Mouse (Mus musculus): ENCODE measurements around the gene Cxcr3.

Gene Cxcr3

DNA sequence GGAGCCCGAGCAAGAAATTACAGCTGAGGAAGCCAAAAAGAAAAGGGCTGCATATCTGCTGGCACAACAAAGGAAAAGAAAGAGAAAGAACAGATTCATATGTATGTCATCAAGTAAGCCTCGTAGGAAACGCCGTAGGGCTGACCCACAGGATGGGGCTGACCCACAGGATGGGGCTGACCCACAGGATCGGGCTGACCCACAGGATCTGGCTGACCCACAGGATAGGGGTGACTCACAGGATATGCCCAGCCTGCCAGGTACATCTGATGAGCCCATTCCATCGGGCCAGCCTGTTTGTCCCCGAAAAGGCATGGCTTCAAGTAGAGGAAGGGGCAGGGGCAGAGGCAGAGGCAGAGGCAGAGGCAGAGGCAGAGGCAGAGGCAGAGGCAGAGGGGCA, 29.0 kb downstream of the Cxcr3 start:
- no peak for TF ChIP-seq GATA4 (IDR thresholded peaks at IDR 0.05; ENCODE audit: insufficient replicate concordance, low read length)

DNA sequence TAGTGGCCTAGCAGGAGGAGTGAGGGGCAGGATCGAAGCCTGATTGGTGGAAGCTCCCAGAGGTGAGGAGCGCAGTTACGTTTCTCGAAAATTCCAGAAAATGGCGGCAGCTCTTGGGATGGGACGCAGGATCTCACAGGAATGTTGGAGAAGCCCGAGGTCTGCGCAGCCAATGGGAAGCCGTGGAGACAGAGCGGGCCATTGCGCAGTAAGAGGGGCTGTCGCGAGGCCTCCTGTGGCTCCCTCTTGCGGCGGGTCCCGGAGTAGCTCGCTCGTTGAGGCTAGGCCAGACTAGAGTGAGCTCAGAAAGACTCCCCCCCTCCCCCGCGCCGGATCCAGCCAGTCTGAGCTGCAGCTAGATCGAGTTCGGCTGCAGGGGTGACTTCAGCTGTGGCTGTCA, 35.8 kb downstream of the Cxcr3 start:
- no peak for TF ChIP-seq GATA4 (IDR thresholded peaks at IDR 0.05; ENCODE audit: insufficient replicate concordance, low read length)

GRCm38 (mm10) chrX:101697537-101697936, 36.5 kb downstream of the Cxcr3 start:
- no peak for TF ChIP-seq GATA4 (IDR thresholded peaks at IDR 0.05; ENCODE audit: insufficient replicate concordance, low read length)

DNA sequence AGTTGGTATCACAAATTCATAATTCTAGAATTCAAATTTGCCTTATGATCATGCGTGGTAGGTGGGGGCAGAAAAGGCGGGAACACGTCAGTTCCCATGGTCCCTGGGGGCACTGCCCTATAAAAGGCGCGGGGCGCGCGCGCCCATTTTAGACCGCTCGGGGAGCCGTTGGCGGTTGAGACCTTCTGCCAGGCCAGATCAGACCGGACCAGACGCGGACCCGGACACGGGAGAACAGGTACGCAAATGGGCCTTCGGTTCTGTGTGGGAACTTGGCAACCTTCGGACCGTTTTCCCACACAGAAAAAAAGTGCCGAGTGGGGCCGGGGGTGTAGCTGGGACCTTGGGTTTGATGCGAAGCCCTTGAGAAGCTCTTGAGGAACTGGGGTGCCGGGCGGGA, 38.4 kb downstream of the Cxcr3 start:
- no peak for TF ChIP-seq GATA4 (IDR thresholded peaks at IDR 0.05; ENCODE audit: insufficient replicate concordance, low read length)

All from liver, adult (tissue).